Mouse (Mus musculus) ES-Bruce4 (cell line): ENCODE measurements around the gene Acacb. TPM values are rescaled to one million over a fixed set of nuclear protein-coding genes. Genes with fewer than 3 reads are reported as not detected.

ENCODE experiments used
- H3K27ac ChIP-seq: 2 replicates; pipeline ENCODE4 v1.5.1; 2012; ENCODE audit warnings: low read length, inconsistent platforms; ENCODE audit not compliant: insufficient read depth
- H3K27me3 ChIP-seq: 2 replicates; pipeline ENCODE4 v1.6.1; 2012; ENCODE audit warnings: mild to moderate bottlenecking, low read length, inconsistent platforms; ENCODE audit not compliant: control insufficient read depth, poor library complexity, insufficient read depth, severe bottlenecking
- H3K36me3 ChIP-seq: 2 replicates; pipeline ENCODE4 v1.6.1; 2012; ENCODE audit warnings: inconsistent platforms, mild to moderate bottlenecking, low read length, moderate library complexity; ENCODE audit not compliant: control insufficient read depth, poor library complexity, insufficient read depth, severe bottlenecking
- H3K4me1 ChIP-seq: one replicate; pipeline ENCODE4 v1.8.1; 2011; ENCODE audit warnings: low read length; ENCODE audit not compliant: control insufficient read depth, insufficient read depth
- H3K4me3 ChIP-seq: 2 replicates; pipeline ENCODE4 v1.5.1; 2011; ENCODE audit warnings: low read depth, mild to moderate bottlenecking, low read length
- H3K9ac ChIP-seq: 2 replicates; pipeline ENCODE4 v1.6.1; 2012; ENCODE audit warnings: low read depth, mild to moderate bottlenecking, inconsistent platforms; ENCODE audit not compliant: poor library complexity, severe bottlenecking
- H3K9me3 ChIP-seq: replicated peaks from 2 replicates; pipeline ENCODE4 v1.6.1; 2012; ENCODE audit warnings: mild to moderate bottlenecking, low read length, inconsistent platforms; ENCODE audit not compliant: control insufficient read depth, poor library complexity, insufficient read depth, severe bottlenecking
- CTCF ChIP-seq: IDR thresholded peaks from one replicate; pipeline ENCODE4 v1.8.1; 2011; ENCODE audit warnings: low read depth, low read length
- EP300 ChIP-seq: IDR thresholded peaks from 2 replicates; pipeline ENCODE4 v1.6.1; 2011; ENCODE audit warnings: low read depth, low read length; ENCODE audit not compliant: insufficient read depth
- POLR2A ChIP-seq: IDR thresholded peaks from one replicate; pipeline ENCODE4 v1.8.1; 2011; ENCODE audit warnings: low read length; ENCODE audit not compliant: insufficient read depth
- polyA plus RNA-seq: library from polyadenylated mRNA; stranded (reverse); fragments of >200 nt; gene quantifications from 2 replicates; pipeline ENCODE4 v1.2.4, GENCODE M21; 2011; ENCODE audit warnings: low read depth; ENCODE audit not compliant: missing spikeins, insufficient read depth, insufficient read length

Gene Acacb
- polyA plus RNA-seq, 1 experiment: 9.3 TPM

GRCm38 (mm10) chr5:114106391-114106935 lies 39.9 kb upstream of the Acacb start:
- peaks cover 9% of the 10 kb centered on the region; the same call in 1 of the 2 replicates for H3K36me3 ChIP-seq
- H3K27ac ChIP-seq: no peak overlapping the region
- no peak overlapping the region for H3K9ac ChIP-seq
- H3K4me1 ChIP-seq: no peaks in the 10 kb centered on the region
- no peak for TF ChIP-seq POLR2A
- no peak for TF ChIP-seq CTCF
- no peak for TF ChIP-seq EP300
- no peak overlapping the region for H3K4me3 ChIP-seq
- no peaks in the 10 kb centered on the region for H3K9me3 ChIP-seq
- no peaks in the 10 kb centered on the region for H3K27me3 ChIP-seq

- Histone ChIP-seq H3K4me1 (no peaks in the 10 kb centered on the region), H3K36me3 (peaks cover 9% of the 10 kb centered on the region; the same call in 1 of the 2 replicates), H3K27ac (no peak overlapping the region), H3K27me3 (no peaks in the 10 kb centered on the region), H3K9ac (no peak overlapping the region), H3K9me3 (no peaks in the 10 kb centered on the region), H3K4me3 (no peak overlapping the region)
- TF ChIP-seq EP300 (no peak), CTCF (peak; percentile 66)
These were observed 33.0 kb upstream of the Acacb start for GRCm38 (mm10) chr5:114113334-114113733.

- Histone ChIP-seq H3K36me3 (no peaks in the 10 kb centered on the region), H3K4me3 (no peak overlapping the region), H3K27ac (no peak overlapping the region), H3K4me1 (no peaks in the 10 kb centered on the region), H3K9ac (no peak overlapping the region), H3K9me3 (no peaks in the 10 kb centered on the region), H3K27me3 (no peaks in the 10 kb centered on the region)
- no peak for TF ChIP-seq EP300
These were observed 31.3 kb upstream of the Acacb start for GRCm38 (mm10) chr5:114115030-114115429.

GRCm38 (mm10) chr5:114116586-114116985 lies 29.7 kb upstream of the Acacb start:
- peaks cover 3% of the 10 kb centered on the region for H3K4me1 ChIP-seq
- no peak overlapping the region for H3K4me3 ChIP-seq
- TF ChIP-seq CTCF (no peak), EP300 (no peak), POLR2A (no peak)
- no peaks in the 10 kb centered on the region for H3K9me3 ChIP-seq
- no peaks in the 10 kb centered on the region for H3K27me3 ChIP-seq
- no peak overlapping the region for H3K27ac ChIP-seq
- no peak overlapping the region for H3K9ac ChIP-seq
- H3K36me3 ChIP-seq: no peaks in the 10 kb centered on the region

GRCm38 (mm10) chr5:114119806-114120205 lies 26.5 kb upstream of the Acacb start:
- H3K36me3 ChIP-seq: peaks cover 9% of the 10 kb centered on the region

GRCm38 (mm10) chr5:114126008-114126407 lies 20.3 kb upstream of the Acacb start:
- no peaks in the 10 kb centered on the region for H3K27me3 ChIP-seq
- H3K9me3 ChIP-seq: no peaks in the 10 kb centered on the region
- peak overlapping the region; percentile 10; the same call in 1 of the 2 replicates for H3K27ac ChIP-seq
- H3K4me1 ChIP-seq: peaks cover 10% of the 10 kb centered on the region
- peak overlapping the region; percentile 71; the same call in 1 of the 2 replicates for H3K9ac ChIP-seq
- no peak overlapping the region for H3K4me3 ChIP-seq
- peaks cover 9% of the 10 kb centered on the region for H3K36me3 ChIP-seq
- TF ChIP-seq EP300 (no peak), CTCF (no peak), POLR2A (no peak)

More at GRCm38 (mm10) chr5:114119806-114120205, 26.5 kb upstream of the Acacb start:
- Histone ChIP-seq H3K27me3 (no peaks in the 10 kb centered on the region), H3K27ac (no peak overlapping the region), H3K4me1 (peaks cover 5% of the 10 kb centered on the region), H3K9ac (no peak overlapping the region), H3K9me3 (no peaks in the 10 kb centered on the region), H3K4me3 (no peak overlapping the region)
- no peak for TF ChIP-seq CTCF
- no peak for TF ChIP-seq EP300
- TF ChIP-seq POLR2A: no peak
